Mouse (Mus musculus): ENCODE data around the gene Gm20388. TPM values are rescaled to one million over a fixed set of nuclear protein-coding genes. Genes with fewer than 3 reads are reported as not detected.

Gene Gm20388
- polyA plus RNA-seq, 1 experiment from 2014 or later: not detected

- ATAC-seq (ENCODE audit: insufficient number of reproducible peaks, insufficient read depth, low FRiP score, low TSS enrichment): no peak
- no peaks in the 10 kb centered on the region for H3K9me3 ChIP-seq
- H3K4me3 ChIP-seq: no peak overlapping the region
- no peak overlapping the region for H3K4me2 ChIP-seq (replicated peaks)
- no peaks in the 10 kb centered on the region for H3K36me3 ChIP-seq
- H3K27ac ChIP-seq: no peak overlapping the region
- H3K4me1 ChIP-seq: peaks cover 20% of the 10 kb centered on the region
- WGBS: 72% methylated on average over 8 of the region's 8 CpGs
- no peak overlapping the region for H3K9ac ChIP-seq
- no peaks in the 10 kb centered on the region for H3K27me3 ChIP-seq
Observed at GRCm38 (mm10) chr8:121636180-121636579, 1725.5 kb downstream of the Gm20388 start.

GRCm38 (mm10) chr8:121642804-121643203 lies 1732.2 kb downstream of the Gm20388 start:
- Histone ChIP-seq H3K9me3 (no peaks in the 10 kb centered on the region), H3K4me1 (peaks cover 21% of the 10 kb centered on the region; the same call in 1 of the 2 replicates), H3K4me3 (no peak overlapping the region), H3K9ac (no peak overlapping the region), H3K4me2 (replicated peaks) (no peak overlapping the region), H3K27me3 (no peaks in the 10 kb centered on the region), H3K36me3 (no peaks in the 10 kb centered on the region), H3K27ac (no peak overlapping the region)
- ATAC-seq (ENCODE audit: insufficient number of reproducible peaks, insufficient read depth, low FRiP score, low TSS enrichment): no peak
- 84% methylated on average over 3 of the region's 3 CpGs for WGBS

DNA sequence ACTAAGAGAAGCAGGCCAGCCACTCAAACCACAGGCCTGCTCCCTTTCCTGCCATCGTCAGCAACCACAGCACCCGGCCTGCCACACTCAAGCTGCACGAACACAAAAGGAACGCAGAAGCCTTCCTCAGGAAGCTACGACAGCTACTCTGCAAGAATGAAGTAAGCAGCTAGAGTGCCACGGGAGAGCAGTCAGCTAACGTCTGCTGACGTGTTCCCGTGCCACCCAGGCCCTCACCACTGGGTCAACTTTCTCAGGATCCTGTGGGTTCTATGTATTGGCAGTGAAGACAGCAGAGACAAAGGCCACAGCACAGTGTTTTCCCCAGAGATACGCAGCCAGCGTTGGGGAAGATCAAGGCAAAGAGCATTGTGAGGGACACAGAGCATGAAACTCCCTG lies 1732.7 kb downstream of the Gm20388 start:
- H3K4me3 ChIP-seq: no peak overlapping the region
- H3K4me2 ChIP-seq (replicated peaks): no peak overlapping the region
- peaks cover 27% of the 10 kb centered on the region for H3K4me1 ChIP-seq

DNA sequence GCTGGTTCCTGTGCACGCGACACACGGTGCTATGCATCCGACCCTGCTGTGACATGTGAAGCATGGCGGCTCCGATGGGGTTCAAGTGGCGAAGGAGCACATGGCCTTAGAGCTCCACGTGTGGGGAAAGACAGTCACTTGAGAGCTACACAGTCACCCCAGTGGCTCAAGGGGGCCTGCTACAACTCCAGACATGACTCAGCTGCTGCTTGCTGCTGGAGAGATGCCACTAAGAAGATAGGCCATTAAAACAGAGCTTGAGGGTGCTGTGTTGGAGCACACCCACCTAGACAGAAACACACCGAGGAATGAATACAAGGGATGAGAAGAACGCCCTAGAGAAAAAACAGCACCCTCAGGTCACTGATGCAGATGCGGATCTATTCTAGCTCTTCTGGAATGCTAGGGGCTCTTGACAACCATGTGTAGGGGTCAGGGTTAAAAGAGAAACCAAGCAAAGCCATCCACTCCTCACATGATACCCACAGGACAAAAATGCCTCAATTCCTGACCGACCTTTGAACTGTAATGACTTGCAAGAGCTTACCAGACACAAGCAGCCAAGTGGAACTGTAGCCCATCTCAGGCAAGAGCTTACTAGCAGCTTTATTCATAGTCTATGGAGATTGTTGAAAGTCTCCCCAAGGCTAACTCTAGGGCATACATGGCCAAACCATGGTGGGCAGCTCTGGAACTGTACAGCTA lies 1737.0 kb downstream of the Gm20388 start:
- Histone ChIP-seq H3K4me3 (no peak overlapping the region), H3K4me2 (replicated peaks) (no peak overlapping the region), H3K27ac (no peak overlapping the region), H3K27me3 (no peaks in the 10 kb centered on the region), H3K9ac (no peak overlapping the region), H3K4me1 (peaks cover 58% of the 10 kb centered on the region), H3K9me3 (no peaks in the 10 kb centered on the region), H3K36me3 (0 out of 2 replicates have a peak, but pooled peaks cover 7% of the 10 kb centered on the region)
- no peak for ATAC-seq (ENCODE audit: insufficient number of reproducible peaks, insufficient read depth, low FRiP score, low TSS enrichment)
- WGBS: 87% methylated on average over 12 of the region's 12 CpGs

More for the DNA sequence above, 1732.7 kb downstream of the Gm20388 start:
- Histone ChIP-seq H3K27me3 (no peaks in the 10 kb centered on the region), H3K9ac (no peak overlapping the region), H3K9me3 (no peaks in the 10 kb centered on the region), H3K36me3 (no peaks in the 10 kb centered on the region), H3K27ac (no peak overlapping the region)
- no peak for ATAC-seq (ENCODE audit: insufficient number of reproducible peaks, insufficient read depth, low FRiP score, low TSS enrichment)
- WGBS: 79% methylated on average over 11 of the region's 11 CpGs

GRCm38 (mm10) chr8:121648451-121648850 lies 1737.8 kb downstream of the Gm20388 start:
- 75% methylated on average over 16 of the region's 16 CpGs for WGBS
- Histone ChIP-seq H3K36me3 (0 out of 2 replicates have a peak, but pooled peaks cover 7% of the 10 kb centered on the region), H3K27me3 (no peaks in the 10 kb centered on the region), H3K4me2 (replicated peaks) (0 out of 2 replicates have a peak overlapping the region, but pooled peaks have one; percentile 12), H3K27ac (no peak overlapping the region), H3K9me3 (no peaks in the 10 kb centered on the region), H3K4me1 (peaks cover 53% of the 10 kb centered on the region), H3K4me3 (no peak overlapping the region), H3K9ac (0 out of 2 replicates have a peak overlapping the region, but pooled peaks have one; percentile 12)
- ATAC-seq (ENCODE audit: insufficient number of reproducible peaks, insufficient read depth, low FRiP score, low TSS enrichment): no peak

GRCm38 (mm10) chr8:121649423-121649822 lies 1738.8 kb downstream of the Gm20388 start:
- H3K4me3 ChIP-seq: 0 out of 2 replicates have a peak overlapping the region, but pooled peaks have one; percentile 87
- no peaks in the 10 kb centered on the region for H3K27me3 ChIP-seq
- peak overlapping the region; percentile 98 for H3K4me2 ChIP-seq (replicated peaks)
- 0 out of 2 replicates have a peak overlapping the region, but pooled peaks have one; percentile 80 for H3K9ac ChIP-seq
- H3K9me3 ChIP-seq: no peaks in the 10 kb centered on the region
- H3K36me3 ChIP-seq: 0 out of 2 replicates have a peak, but pooled peaks cover 7% of the 10 kb centered on the region
- H3K4me1 ChIP-seq: peaks cover 53% of the 10 kb centered on the region
- no peak for ATAC-seq (ENCODE audit: insufficient number of reproducible peaks, insufficient read depth, low FRiP score, low TSS enrichment)
- WGBS: 77% methylated on average over 5 of the region's 5 CpGs
- no peak overlapping the region for H3K27ac ChIP-seq

GRCm38 (mm10) chr8:121649904-121650303 lies 1739.3 kb downstream of the Gm20388 start:
- 63% methylated on average over 10 of the region's 10 CpGs for WGBS
- ATAC-seq (ENCODE audit: insufficient number of reproducible peaks, insufficient read depth, low FRiP score, low TSS enrichment): no peak
- 0 out of 2 replicates have a peak, but pooled peaks cover 7% of the 10 kb centered on the region for H3K36me3 ChIP-seq
- no peaks in the 10 kb centered on the region for H3K9me3 ChIP-seq
- peak overlapping the region; percentile 87; the same call in 1 of the 2 replicates for H3K4me3 ChIP-seq
- 0 out of 2 replicates have a peak overlapping the region, but pooled peaks have one; percentile 80 for H3K9ac ChIP-seq
- peaks cover 50% of the 10 kb centered on the region for H3K4me1 ChIP-seq
- no peaks in the 10 kb centered on the region for H3K27me3 ChIP-seq
- no peak overlapping the region for H3K27ac ChIP-seq
- peak overlapping the region; percentile 98 for H3K4me2 ChIP-seq (replicated peaks)

GRCm38 (mm10) chr8:121650389-121651307 lies 1740.0 kb downstream of the Gm20388 start:
- no peak for ATAC-seq (ENCODE audit: insufficient number of reproducible peaks, insufficient read depth, low FRiP score, low TSS enrichment)
- Histone ChIP-seq H3K9ac (peak overlapping the region; percentile 80), H3K27ac (0 out of 2 replicates have a peak overlapping the region, but pooled peaks have one; percentile 36), H3K4me1 (peaks cover 46% of the 10 kb centered on the region), H3K4me3 (peak overlapping the region; percentile 87), H3K36me3 (0 out of 2 replicates have a peak, but pooled peaks cover 7% of the 10 kb centered on the region), H3K9me3 (no peaks in the 10 kb centered on the region), H3K4me2 (replicated peaks) (peak overlapping the region; percentile 98), H3K27me3 (no peaks in the 10 kb centered on the region)
- 68% methylated on average over 20 of the region's 20 CpGs for WGBS

GRCm38 (mm10) chr8:121651308-121651873 lies 1740.8 kb downstream of the Gm20388 start:
- Histone ChIP-seq H3K4me2 (replicated peaks) (peak overlapping the region; percentile 98), H3K36me3 (0 out of 2 replicates have a peak, but pooled peaks cover 7% of the 10 kb centered on the region), H3K9me3 (no peaks in the 10 kb centered on the region), H3K4me1 (peaks cover 46% of the 10 kb centered on the region), H3K27me3 (no peaks in the 10 kb centered on the region), H3K4me3 (peak overlapping the region; percentile 87), H3K9ac (peak overlapping the region; percentile 80), H3K27ac (no peak overlapping the region)
- 9% methylated on average over 47 of the region's 47 CpGs for WGBS
- no peak for ATAC-seq (ENCODE audit: insufficient number of reproducible peaks, insufficient read depth, low FRiP score, low TSS enrichment)

GRCm38 (mm10) chr8:121651874-121652361 lies 1741.3 kb downstream of the Gm20388 start:
- peak overlapping the region; percentile 50; the same call in 1 of the 2 replicates for H3K27ac ChIP-seq

More at GRCm38 (mm10) chr8:121651874-121652361, 1741.3 kb downstream of the Gm20388 start:
- Histone ChIP-seq H3K4me3 (peak overlapping the region; percentile 87), H3K9me3 (no peaks in the 10 kb centered on the region), H3K27me3 (no peaks in the 10 kb centered on the region), H3K4me1 (peaks cover 46% of the 10 kb centered on the region), H3K4me2 (replicated peaks) (peak overlapping the region; percentile 98), H3K9ac (peak overlapping the region; percentile 80), H3K36me3 (0 out of 2 replicates have a peak, but pooled peaks cover 7% of the 10 kb centered on the region)
- WGBS: under 1% methylated on average over 41 of the region's 56 CpGs
- ATAC-seq (ENCODE audit: insufficient number of reproducible peaks, insufficient read depth, low FRiP score, low TSS enrichment): no peak
